Mouse (Mus musculus): ENCODE measurements around the gene Mmp7.

GRCm38 (mm10) chr9:7714062-7714907, 22.4 kb downstream of the Mmp7 start:
- TF ChIP-seq POLR2A (IDR thresholded peaks at IDR 0.05; ENCODE audit: low read depth, low read length), result no peak
- TF ChIP-seq CTCF (IDR thresholded peaks at IDR 0.05; ENCODE audit: extremely low read depth, insufficient read depth, insufficient read length, insufficient replicate concordance), result no peak
